Mouse (Mus musculus) MEL (cell line): Measurements from ENCODE around the gene Acoxl.

ENCODE experiments used
- CTCF ChIP-seq, 3 experiments: IDR thresholded peaks in 2 of 3; conservative IDR thresholded peaks in 1 of 3; 2 replicates each; pipeline ENCODE4 v1.5.1; 2011 to 2012; ENCODE audit warnings: low read length in 3 of 3, low read depth in 2 of 3, mild to moderate bottlenecking in 2 of 3, improper control_type of control experiment in 1 of 3, inconsistent platforms in 1 of 3, mixed read lengths in 1 of 3, moderate library complexity in 1 of 3; ENCODE audit not compliant: control insufficient read depth in 1 of 3, insufficient read depth in 1 of 3, poor library complexity in 1 of 3, severe bottlenecking in 1 of 3
- JUND ChIP-seq: IDR thresholded peaks from 2 replicates; pipeline ENCODE4 v1.6.1; 2011; ENCODE audit warnings: low read depth, mild to moderate bottlenecking, improper control_type of control experiment, low read length
- POLR2A ChIP-seq, 2 experiments: IDR thresholded peaks; 2 replicates each; pipeline ENCODE4 v1.6.1; 2011 to 2012; ENCODE audit warnings: low read length in 2 of 2, mild to moderate bottlenecking in 2 of 2, control low read depth in 1 of 2, improper control_type of control experiment in 1 of 2, low read depth in 1 of 2, moderate library complexity in 1 of 2; ENCODE audit not compliant: control insufficient read depth in 1 of 2, insufficient read depth in 1 of 2, poor library complexity in 1 of 2
- SMC3 ChIP-seq: IDR thresholded peaks from 2 replicates; pipeline ENCODE4 v1.6.1; 2011; ENCODE audit warnings: low read depth, low read length, improper control_type of control experiment
- TBP ChIP-seq: IDR thresholded peaks from 2 replicates; pipeline ENCODE4 v1.8.0; 2011; ENCODE audit warnings: low read depth, low read length, improper control_type of control experiment
- TCF12 ChIP-seq: IDR thresholded peaks from 2 replicates; pipeline ENCODE4 v1.6.1; 2014; ENCODE audit warnings: low read depth, mild to moderate bottlenecking, inconsistent platforms, low read length, improper control_type of control experiment, moderate library complexity
- UBTF ChIP-seq: IDR thresholded peaks from 2 replicates; pipeline ENCODE4 v1.6.1; 2012; ENCODE audit warnings: low read depth, mild to moderate bottlenecking, inconsistent platforms, low read length, improper control_type of control experiment, moderate library complexity, borderline replicate concordance; ENCODE audit not compliant: insufficient read depth
- ZMIZ1 ChIP-seq: IDR thresholded peaks from 2 replicates; pipeline ENCODE4 v1.6.1; 2012; ENCODE audit warnings: low read depth, mild to moderate bottlenecking, inconsistent platforms, low read length, improper control_type of control experiment, moderate library complexity
- ZNF384 ChIP-seq: IDR thresholded peaks from 2 replicates; pipeline ENCODE4 v1.6.1; 2012; ENCODE audit warnings: low read depth, mild to moderate bottlenecking, inconsistent platforms, low read length, improper control_type of control experiment

DNA sequence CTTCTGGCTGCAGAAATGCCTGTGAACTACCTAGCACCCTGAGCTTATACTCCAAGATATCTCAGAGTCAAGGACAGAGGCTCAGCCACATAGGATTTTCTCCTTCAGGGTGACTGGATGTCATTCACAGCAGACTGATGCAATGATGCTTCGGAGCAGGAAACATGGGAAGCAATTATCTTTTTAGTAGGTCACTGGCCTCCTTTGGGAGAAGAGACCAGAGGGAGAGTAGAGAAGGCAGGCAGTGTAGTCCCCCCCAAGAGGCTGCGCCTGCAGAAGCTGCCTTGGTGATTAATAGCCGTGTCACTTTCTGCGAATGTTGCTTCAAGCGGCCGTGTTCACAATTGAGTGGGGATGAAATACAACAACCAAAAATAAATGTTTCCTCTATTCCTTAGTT, 121.9 kb downstream of the Acoxl start:
- TF ChIP-seq CTCF (IDR thresholded peaks at IDR 0.05 in 2 of 3, conservative IDR thresholded peaks at IDR 0.05 in 1 of 3; ENCODE audit: control insufficient read depth in 1 of 3, insufficient read depth in 1 of 3, low read depth in 2 of 3, low read length in 3 of 3, poor library complexity in 1 of 3, severe bottlenecking in 1 of 3) (no peak), ZNF384 (no peak), TCF12 (no peak), JUND (no peak), TBP (no peak), POLR2A (IDR thresholded peaks at IDR 0.05; ENCODE audit: control insufficient read depth in 1 of 2, insufficient read depth in 1 of 2, low read depth in 1 of 2, low read length in 2 of 2, poor library complexity in 1 of 2) (no peak), UBTF (no peak), SMC3 (no peak), ZMIZ1 (no peak)
